ENCODE assay signal across 19 mouse cellular contexts in genomic region chr2:34563865-34564264, GRCm38 (mm10).
DNase-seq lines count a peak whose midpoint lies in the region; ATAC-seq and TF ChIP-seq lines count a peak whose summit lies in the region.
"Had no signal": no experiment of that assay in that cellular context is flagged by ENCODE, and none has a peak within 500 bp of the region (broad histone marks: within the 10 kb centered on the region; RNA-seq: fewer than 3 reads in every experiment).

No protein-coding gene starts in this region.

- no peak overlapping the region for H3K4me3 ChIP-seq in hindbrain, embryonic 12.5 days
- no peak overlapping the region for H3K4me3 ChIP-seq in hindbrain, embryonic 11.5 days (ENCODE audit: low read depth, low read length)
- H3K4me3 ChIP-seq in testis, adult 2 months (ENCODE audit: control insufficient read depth, low read depth, low read length): no peak overlapping the region
- H3K4me3 ChIP-seq: forebrain, embryonic 13.5 days; neural tube, embryonic 15.5 days had no signal

- intact Hi-C loops in gastrocnemius, postnatal 36 days (cut with DNase I): no loop called here

- ATAC-seq in hindbrain, embryonic 12.5 days (ENCODE audit: low FRiP score): no peak
- no peak for ATAC-seq in hindbrain, embryonic 11.5 days (ENCODE audit: low FRiP score)
- peak; percentile 42; the same call in 1 of the 2 replicates for ATAC-seq in megakaryocyte progenitor cell, adult 5-6 weeks (replicated peaks; ENCODE audit: poor library complexity)
- ATAC-seq: forebrain, embryonic 13.5 days; midbrain, embryonic 16.5 days; Patski had no signal

- no peaks in the 10 kb centered on the region for H3K27me3 ChIP-seq in hindbrain, embryonic 12.5 days
- H3K27me3 ChIP-seq in hindbrain, embryonic 11.5 days (ENCODE audit: control insufficient read depth, insufficient read depth, low read length): no peaks in the 10 kb centered on the region
- H3K27me3 ChIP-seq in testis, adult 2 months (ENCODE audit: control insufficient read depth, insufficient read depth, low read length): no peaks in the 10 kb centered on the region
- H3K27me3 ChIP-seq: neural tube, embryonic 15.5 days; Patski had no signal

- no peak overlapping the region for H3K4me2 ChIP-seq in hindbrain, embryonic 12.5 days (replicated peaks)
- no peak overlapping the region for H3K4me2 ChIP-seq in hindbrain, embryonic 11.5 days (replicated peaks; ENCODE audit: low read depth, low read length)
- H3K4me2 ChIP-seq: forebrain, embryonic 13.5 days; neural tube, embryonic 15.5 days had no signal

- no peaks in the 10 kb centered on the region for H3K9me3 ChIP-seq in hindbrain, embryonic 12.5 days (replicated peaks)
- no peaks in the 10 kb centered on the region for H3K9me3 ChIP-seq in hindbrain, embryonic 11.5 days (ENCODE audit: control insufficient read depth, low read length)
- H3K9me3 ChIP-seq: forebrain, embryonic 13.5 days; neural tube, embryonic 15.5 days had no signal

- no peak for TF ChIP-seq POLR2A in testis, adult 2 months (IDR thresholded peaks at IDR 0.05; ENCODE audit: control insufficient read depth, low read depth, low read length)

- no peak overlapping the region for H3K9ac ChIP-seq in hindbrain, embryonic 12.5 days
- H3K9ac ChIP-seq in hindbrain, embryonic 11.5 days (ENCODE audit: low read depth, low read length): no peak overlapping the region
- H3K9ac ChIP-seq: forebrain, embryonic 13.5 days; neural tube, embryonic 15.5 days had no signal

- H3K4me1 ChIP-seq in hindbrain, embryonic 12.5 days: 0 out of 2 replicates have a peak, but pooled peaks cover 3% of the 10 kb centered on the region
- no peaks in the 10 kb centered on the region for H3K4me1 ChIP-seq in hindbrain, embryonic 11.5 days (replicated peaks; ENCODE audit: control insufficient read depth, insufficient read depth, low read length)
- no peaks in the 10 kb centered on the region for H3K4me1 ChIP-seq in testis, adult 2 months (ENCODE audit: control insufficient read depth, insufficient read depth, low read length)

- no peaks in the 10 kb centered on the region for H3K36me3 ChIP-seq in hindbrain, embryonic 12.5 days
- H3K36me3 ChIP-seq in hindbrain, embryonic 11.5 days (ENCODE audit: control insufficient read depth, insufficient read depth, low read length): no peaks in the 10 kb centered on the region
- no peaks in the 10 kb centered on the region for H3K36me3 ChIP-seq in testis, adult 2 months (ENCODE audit: control insufficient read depth, insufficient read depth, low read length)
- H3K36me3 ChIP-seq: neural tube, embryonic 15.5 days had no signal

- DNase-seq in hindbrain, embryonic 11.5 days (ENCODE audit: low spot score): no peak
- no peak for DNase-seq in testis, postnatal 10 days (ENCODE audit: low spot score)
- no peak for DNase-seq in cerebellum, postnatal 25 days
- DNase-seq in gastrocnemius, postnatal 36 days: no peak
- DNase-seq: adrenal gland, adult 8-10 months; cerebellum, adult 9-10 months; heart, postnatal 14 days; kidney, adult 9 months; lung, adult 2 months; right cerebral cortex, postnatal 14 days; spleen, adult 18-20 months; thymus, postnatal 4 days had no signal

- TF ChIP-seq CTCF in testis, adult 2 months (IDR thresholded peaks at IDR 0.05; ENCODE audit: control insufficient read depth, insufficient read depth, insufficient replicate concordance, low read depth, low read length): no peak

- H3K27ac ChIP-seq in hindbrain, embryonic 12.5 days: 0 out of 2 replicates have a peak overlapping the region, but pooled peaks have one; percentile 2
- H3K27ac ChIP-seq in hindbrain, embryonic 11.5 days (ENCODE audit: low read depth, low read length): no peak overlapping the region
- H3K27ac ChIP-seq in testis, adult 2 months (ENCODE audit: control insufficient read depth, insufficient read depth, low read depth, low read length): 0 out of 2 replicates have a peak overlapping the region, but pooled peaks have one; percentile 13
- H3K27ac ChIP-seq: forebrain, embryonic 13.5 days; neural tube, embryonic 15.5 days had no signal
